ENCODE assay signal across 8 mouse cellular contexts in the genomic region with DNA sequence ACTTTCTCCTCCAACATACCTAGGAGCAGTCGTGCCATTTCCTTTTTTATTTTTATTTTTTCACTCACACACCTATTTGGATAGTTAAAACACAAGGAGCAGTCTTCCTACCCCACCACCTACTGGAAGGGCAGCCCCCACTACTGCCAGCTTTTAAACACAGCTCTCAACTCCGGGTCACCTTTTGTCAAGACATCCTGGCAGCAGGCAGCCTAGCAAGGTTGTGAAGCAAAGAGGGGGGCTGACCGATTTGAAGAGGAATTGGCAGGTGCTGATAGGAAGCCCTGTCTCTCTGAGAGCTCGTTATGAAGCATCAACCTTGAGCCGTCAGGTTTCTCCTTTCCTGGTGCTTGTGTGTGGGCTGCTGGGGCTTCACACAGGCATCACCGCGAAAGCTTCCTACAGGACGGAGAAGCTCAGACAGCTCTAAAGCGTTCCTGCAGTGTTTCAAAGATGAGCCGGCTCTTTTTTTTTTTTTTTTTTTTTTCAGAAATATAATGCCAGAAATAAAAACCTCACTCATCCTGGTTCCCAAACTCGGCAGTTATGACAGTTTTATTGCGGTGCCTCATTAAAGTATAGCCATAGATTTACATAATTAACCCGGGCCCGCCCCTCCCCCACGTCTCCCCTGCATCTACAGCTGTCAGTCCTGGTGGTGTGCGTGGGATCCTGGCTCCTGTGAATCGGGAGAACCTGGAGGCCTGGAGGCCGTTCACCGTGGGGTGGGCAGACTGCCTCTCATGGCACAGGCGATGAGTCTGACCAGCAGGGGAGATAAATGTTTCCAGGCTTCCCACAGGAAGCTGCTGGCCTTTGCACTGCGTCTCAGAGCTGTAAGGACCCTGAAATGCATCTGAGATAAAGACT.
DNase-seq lines count a peak whose midpoint lies in the region; ATAC-seq and TF ChIP-seq lines count a peak whose summit lies in the region.

No protein-coding gene starts in this region.

- H3K4me2 ChIP-seq in intestine, embryonic 15.5 days (replicated peaks) = peak overlapping the region; percentile 26
- H3K4me2 ChIP-seq in intestine, postnatal 0 days (replicated peaks; ENCODE audit: low read depth) = no peak overlapping the region
- H3K4me2 ChIP-seq in hindbrain, embryonic 15.5 days = peak overlapping the region; percentile 44
- H3K4me2 ChIP-seq in midbrain, embryonic 13.5 days (replicated peaks) = peak overlapping the region; percentile 44

- H3K27ac ChIP-seq in intestine, embryonic 15.5 days = no peak overlapping the region
- no peak overlapping the region for H3K27ac ChIP-seq in intestine, postnatal 0 days (ENCODE audit: low read depth, low read length)
- no peak overlapping the region for H3K27ac ChIP-seq in hindbrain, embryonic 15.5 days (replicated peaks)
- no peak overlapping the region for H3K27ac ChIP-seq in midbrain, embryonic 13.5 days

- no peaks in the 10 kb centered on the region; the same call in 1 of the 2 replicates for H3K9me3 ChIP-seq in intestine, embryonic 15.5 days
- H3K9me3 ChIP-seq in intestine, postnatal 0 days (ENCODE audit: control insufficient read depth) = peaks cover 10% of the 10 kb centered on the region
- H3K9me3 ChIP-seq in hindbrain, embryonic 15.5 days = no peaks in the 10 kb centered on the region
- H3K9me3 ChIP-seq in midbrain, embryonic 13.5 days = peaks cover 15% of the 10 kb centered on the region; the same call in 1 of the 2 replicates

- no peaks in the 10 kb centered on the region for H3K27me3 ChIP-seq in intestine, embryonic 15.5 days (replicated peaks)
- no peaks in the 10 kb centered on the region for H3K27me3 ChIP-seq in intestine, postnatal 0 days (replicated peaks; ENCODE audit: control insufficient read depth, insufficient read depth, low read length)
- H3K27me3 ChIP-seq in hindbrain, embryonic 15.5 days = no peaks in the 10 kb centered on the region
- no peaks in the 10 kb centered on the region for H3K27me3 ChIP-seq in midbrain, embryonic 13.5 days

- no peak overlapping the region for H3K4me3 ChIP-seq in intestine, embryonic 15.5 days (replicated peaks)
- no peak overlapping the region for H3K4me3 ChIP-seq in intestine, postnatal 0 days (ENCODE audit: low read depth, low read length)
- 0 out of 2 replicates have a peak overlapping the region, but pooled peaks have one; percentile 12 for H3K4me3 ChIP-seq in hindbrain, embryonic 15.5 days
- H3K4me3 ChIP-seq in midbrain, embryonic 13.5 days (replicated peaks) = no peak overlapping the region

- 0 out of 2 replicates have a peak, but pooled peaks cover 2% of the 10 kb centered on the region for H3K4me1 ChIP-seq in intestine, embryonic 15.5 days (replicated peaks)
- H3K4me1 ChIP-seq in intestine, postnatal 0 days (replicated peaks; ENCODE audit: control insufficient read depth, insufficient read depth, low read length) = no peaks in the 10 kb centered on the region
- H3K4me1 ChIP-seq in hindbrain, embryonic 15.5 days (replicated peaks) = peaks cover 4% of the 10 kb centered on the region
- H3K4me1 ChIP-seq in midbrain, embryonic 13.5 days (replicated peaks) = peaks cover 4% of the 10 kb centered on the region

- DNase-seq in cerebellum, postnatal 10 days = peak; percentile 79 to 82
- DNase-seq in thymus, postnatal 25 days = no peak
- no peak for DNase-seq in ovary, postnatal 10 days (ENCODE audit: low spot score)
- no peak for DNase-seq in spleen, adult 12 weeks (ENCODE audit: low spot score)

- ATAC-seq in intestine, embryonic 15.5 days = no peak
- ATAC-seq in intestine, postnatal 0 days = no peak
- ATAC-seq in hindbrain, embryonic 15.5 days (ENCODE audit: low FRiP score, low read depth) = no peak
- peak; percentile 63 for ATAC-seq in midbrain, embryonic 13.5 days

- 36% methylated on average over 21 of the region's 21 CpGs for WGBS in intestine, embryonic 15.5 days
- WGBS in intestine, postnatal 0 days = 47% methylated on average over 21 of the region's 21 CpGs
- 33% methylated on average over 21 of the region's 21 CpGs for WGBS in hindbrain, embryonic 15.5 days
- 45% methylated on average over 21 of the region's 21 CpGs for WGBS in midbrain, embryonic 13.5 days

- no peak overlapping the region for H3K9ac ChIP-seq in intestine, embryonic 15.5 days
- H3K9ac ChIP-seq in intestine, postnatal 0 days (ENCODE audit: low read depth, low read length) = no peak overlapping the region
- H3K9ac ChIP-seq in hindbrain, embryonic 15.5 days = 0 out of 2 replicates have a peak overlapping the region, but pooled peaks have one; percentile 18
- H3K9ac ChIP-seq in midbrain, embryonic 13.5 days (replicated peaks) = no peak overlapping the region

- no peak for TF ChIP-seq CTCF in intestine, postnatal 0 days (IDR thresholded peaks at IDR 0.05; ENCODE audit: low read depth)

- H3K36me3 ChIP-seq in intestine, embryonic 15.5 days = no peaks in the 10 kb centered on the region
- no peaks in the 10 kb centered on the region for H3K36me3 ChIP-seq in intestine, postnatal 0 days (ENCODE audit: control insufficient read depth, insufficient read depth)
- no peaks in the 10 kb centered on the region for H3K36me3 ChIP-seq in hindbrain, embryonic 15.5 days
- no peaks in the 10 kb centered on the region for H3K36me3 ChIP-seq in midbrain, embryonic 13.5 days

Comparison
In these comparisons a context has a peak if more than half of its experiments do, and no peak if none do; other contexts are left out.
1. DNase-seq: peak in cerebellum, postnatal 10 days (2 of 2); none in thymus, postnatal 25 days (single experiment), ovary, postnatal 10 days (single experiment) and spleen, adult 12 weeks (single experiment).